Mouse (Mus musculus) liver, postnatal 0 days (tissue): ENCODE results near the gene Uox. TPM values are rescaled to one million over a fixed set of nuclear protein-coding genes. Genes with fewer than 3 reads are reported as not detected.

Experiments
- ATAC-seq: fragments of 200-750 bp; cut with Nextera tagmentation; 2 replicates; pipeline ENCODE4 v1.8.0; 2017; ENCODE audit warnings: mild to moderate bottlenecking, moderate library complexity
- DNase-seq: peaks from one replicate; pipeline ENCODE4 v3.0.0-alpha.2; 2016
- H3K27ac ChIP-seq: fragments of 300-500 bp; sonication (generic); 2 replicates; pipeline ENCODE4 v1.5.1; 2014; ENCODE audit warnings: antibody characterized with exemption, moderate library complexity, mild to moderate bottlenecking, low read depth
- H3K27me3 ChIP-seq: fragments of 300-500 bp; sonication (generic); 2 replicates; pipeline ENCODE4 v1.6.1; 2014; ENCODE audit warnings: low read length, control low read depth, mixed read lengths; ENCODE audit not compliant: insufficient read depth
- H3K36me3 ChIP-seq: fragments of 300-500 bp; sonication (generic); replicated peaks from 2 replicates; pipeline ENCODE4 v1.6.1; 2014; ENCODE audit warnings: mild to moderate bottlenecking, control low read depth, low read length, moderate library complexity, mixed read lengths; ENCODE audit not compliant: insufficient read depth
- H3K4me1 ChIP-seq: fragments of 300-500 bp; sonication (generic); 2 replicates; pipeline ENCODE4 v1.6.1; 2014; ENCODE audit warnings: antibody characterized with exemption, mild to moderate bottlenecking, control low read depth; ENCODE audit not compliant: insufficient read depth
- H3K4me2 ChIP-seq: fragments of 300-500 bp; sonication (generic); 2 replicates; pipeline ENCODE4 v1.6.1; 2014; ENCODE audit warnings: low read depth, mild to moderate bottlenecking, low read length, moderate library complexity, mixed read lengths
- H3K4me3 ChIP-seq: fragments of 300-500 bp; sonication (generic); 2 replicates; pipeline ENCODE4 v1.5.1; 2014; ENCODE audit warnings: low read depth, low read length
- H3K9ac ChIP-seq: fragments of 300-500 bp; sonication (generic); replicated peaks from 2 replicates; pipeline ENCODE4 v1.6.1; 2014; ENCODE audit warnings: mild to moderate bottlenecking, moderate library complexity
- H3K9me3 ChIP-seq: fragments of 300-500 bp; sonication (generic); 2 replicates; pipeline ENCODE4 v1.6.1; 2016; ENCODE audit warnings: mild to moderate bottlenecking, control low read depth, low read length, mixed read lengths
- CTCF ChIP-seq: sonication (generic); IDR thresholded peaks from 2 replicates; pipeline ENCODE4 v1.5.1; 2016; ENCODE audit warnings: antibody characterized with exemption, low read depth
- EP300 ChIP-seq: IDR thresholded peaks from 2 replicates; pipeline ENCODE4 v1.6.1; 2016; ENCODE audit warnings: antibody characterized with exemption, low read depth, mild to moderate bottlenecking
- WGBS: fragments of 180-500 bp; shearing (Covaris S2); extraction: QIAGEN DNeasy Blood & Tissue Kit; methylation state at CpG from one replicate; pipeline ENCODE4 v1.1.7; 2014; ENCODE audit not compliant: insufficient replicate concordance; 5-methylcytosine and 5-hydroxymethylcytosine counted together
- polyA plus RNA-seq: library from polyadenylated mRNA; unstranded; fragments of >200 nt; fragmentation: Nextera tagmentation; extraction: Ambion mirVana; gene quantifications from 2 replicates; pipeline ENCODE4 v1.2.1, GENCODE M21; 2015

Gene Uox
- polyA plus RNA-seq, 1 experiment from 2014 or later, result 245 TPM

- Histone ChIP-seq H3K36me3 (peaks cover 4% of the 10 kb centered on the region; the same call in 1 of the 2 replicates), H3K9ac (no peak overlapping the region), H3K4me3 (no peak overlapping the region), H3K27me3 (no peaks in the 10 kb centered on the region), H3K9me3 (no peaks in the 10 kb centered on the region), H3K4me1 (peaks cover 6% of the 10 kb centered on the region), H3K4me2 (no peak overlapping the region), H3K27ac (peak overlapping the region; percentile 93)
- TF ChIP-seq CTCF, result no peak
- 0 out of 2 replicates have a peak, but pooled peaks have one; percentile 21 for TF ChIP-seq EP300
- WGBS, result 58% methylated on average over 7 of the region's 7 CpGs
- peak; percentile 80 for ATAC-seq
- DNase-seq, result peak; percentile 40
Measured at GRCm38 (mm10) chr3:146591159-146591558, 20.9 kb downstream of the Uox start.

- H3K4me3 ChIP-seq, result no peak overlapping the region
- no peak overlapping the region for H3K9ac ChIP-seq
- peak; percentile 48 for ATAC-seq
- TF ChIP-seq CTCF (no peak), EP300 (no peak)
- WGBS, result 50% methylated on average over 2 of the region's 2 CpGs
- peaks cover 3% of the 10 kb centered on the region; the same call in 1 of the 2 replicates for H3K36me3 ChIP-seq
- peak overlapping the region; percentile 93 for H3K27ac ChIP-seq
- H3K9me3 ChIP-seq, result no peaks in the 10 kb centered on the region
- no peaks in the 10 kb centered on the region for H3K27me3 ChIP-seq
- H3K4me2 ChIP-seq, result no peak overlapping the region
- peaks cover 6% of the 10 kb centered on the region for H3K4me1 ChIP-seq
- no peak for DNase-seq
Measured at GRCm38 (mm10) chr3:146591601-146592000, 21.4 kb downstream of the Uox start.

GRCm38 (mm10) chr3:146595440-146595839 lies 25.2 kb downstream of the Uox start:
- Histone ChIP-seq H3K9ac (peak overlapping the region; percentile 46), H3K4me1 (peaks cover 6% of the 10 kb centered on the region), H3K27ac (peak overlapping the region; percentile 95), H3K4me2 (peak overlapping the region; percentile 44), H3K9me3 (no peaks in the 10 kb centered on the region), H3K36me3 (no peaks in the 10 kb centered on the region), H3K4me3 (no peak overlapping the region), H3K27me3 (no peaks in the 10 kb centered on the region)
- 67% methylated on average over 6 of the region's 6 CpGs for WGBS
- TF ChIP-seq EP300 (no peak), CTCF (no peak)
- DNase-seq, result no peak
- ATAC-seq, result no peak

GRCm38 (mm10) chr3:146596387-146596786 lies 26.2 kb downstream of the Uox start:
- no peaks in the 10 kb centered on the region for H3K27me3 ChIP-seq
- H3K4me2 ChIP-seq, result peak overlapping the region; percentile 67
- no peak for DNase-seq
- peak; percentile 52 for ATAC-seq
- TF ChIP-seq EP300 (no peak), CTCF (no peak)
- H3K4me1 ChIP-seq, result peaks cover 6% of the 10 kb centered on the region
- 65% methylated on average over 8 of the region's 8 CpGs for WGBS
- H3K36me3 ChIP-seq, result no peaks in the 10 kb centered on the region
- H3K9me3 ChIP-seq, result no peaks in the 10 kb centered on the region
- H3K4me3 ChIP-seq, result no peak overlapping the region
- peak overlapping the region; percentile 18; the same call in 1 of the 2 replicates for H3K9ac ChIP-seq
- H3K27ac ChIP-seq, result peak overlapping the region; percentile 95

GRCm38 (mm10) chr3:146596864-146597263 lies 26.6 kb downstream of the Uox start:
- Histone ChIP-seq H3K4me3 (peak overlapping the region; percentile 33), H3K27me3 (no peaks in the 10 kb centered on the region), H3K36me3 (no peaks in the 10 kb centered on the region), H3K4me1 (peaks cover 6% of the 10 kb centered on the region), H3K9me3 (no peaks in the 10 kb centered on the region), H3K9ac (peak overlapping the region; percentile 58), H3K4me2 (peak overlapping the region; percentile 67), H3K27ac (peak overlapping the region; percentile 95)
- TF ChIP-seq EP300, result peak; percentile 25; the same call in 1 of the 2 replicates
- no peak for TF ChIP-seq CTCF
- peak; percentile 39 for DNase-seq
- peak; percentile 81 for ATAC-seq
- WGBS, result 62% methylated on average over 7 of the region's 7 CpGs

- Histone ChIP-seq H3K4me1 (peaks cover 6% of the 10 kb centered on the region), H3K9ac (peak overlapping the region; percentile 58), H3K4me2 (peak overlapping the region; percentile 67), H3K36me3 (no peaks in the 10 kb centered on the region), H3K9me3 (no peaks in the 10 kb centered on the region), H3K27me3 (no peaks in the 10 kb centered on the region), H3K27ac (peak overlapping the region; percentile 95), H3K4me3 (peak overlapping the region; percentile 33)
- TF ChIP-seq CTCF, result no peak
- TF ChIP-seq EP300, result no peak
- DNase-seq, result no peak
- 67% methylated on average over 6 of the region's 6 CpGs for WGBS
- ATAC-seq, result no peak
Measured at GRCm38 (mm10) chr3:146598411-146598810, 28.2 kb downstream of the Uox start.
